Mouse (Mus musculus): Measurements from ENCODE around the gene Usp20.
"Not testable (repeated sequence)": the region's sequence is repeated elsewhere in the genome, so short reads cannot be mapped to it uniquely, and the experiment has no call there.

Usp20 gene

GRCm38 (mm10) chr2:30981790-30982513 lies at the start of gene Usp20, which contains the start of gene BC005624:
Gene Usp20 (plus strand): TSS chr2:30982279.
Gene BC005624 (minus strand): TSS chr2:30982201.
- peak; percentile 97 for DNase-seq (ENCODE audit: low spot score)

- no peak for DNase-seq (ENCODE audit: low spot score)
These were observed 49.0 kb upstream of the Usp20 start for GRCm38 (mm10) chr2:30933032-30933431.

GRCm38 (mm10) chr2:30933917-30934450 lies 48.1 kb upstream of the Usp20 start:
- peak; percentile 71 for DNase-seq (ENCODE audit: low spot score)

GRCm38 (mm10) chr2:30936808-30937207 lies 45.3 kb upstream of the Usp20 start:
- DNase-seq (ENCODE audit: low spot score) = no peak

DNA sequence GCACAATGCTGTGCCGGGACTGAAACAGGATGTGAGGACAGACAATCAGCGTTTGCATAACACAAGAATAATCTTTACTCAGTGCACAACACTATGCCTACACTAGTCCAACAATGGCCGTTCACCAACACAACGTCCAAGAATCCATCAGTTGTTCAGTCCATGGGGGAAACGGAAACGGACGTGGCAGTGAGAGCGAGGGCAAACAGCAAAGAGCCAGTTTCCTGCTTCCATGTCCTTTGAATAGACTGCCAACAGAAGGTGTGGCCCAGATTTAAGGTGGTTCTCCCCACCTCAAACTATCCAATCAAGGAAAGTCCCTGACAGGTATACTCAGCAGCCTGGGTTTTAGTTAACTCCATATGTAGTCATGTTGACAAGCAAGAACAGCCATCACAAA lies 44.3 kb upstream of the Usp20 start:
- DNase-seq (ENCODE audit: low spot score) = no peak

GRCm38 (mm10) chr2:30938574-30938991 lies 43.5 kb upstream of the Usp20 start:
- no peak for DNase-seq (ENCODE audit: low spot score)

- no peak for DNase-seq (ENCODE audit: low spot score)
These were observed 40.5 kb upstream of the Usp20 start for GRCm38 (mm10) chr2:30941586-30941985.

DNA sequence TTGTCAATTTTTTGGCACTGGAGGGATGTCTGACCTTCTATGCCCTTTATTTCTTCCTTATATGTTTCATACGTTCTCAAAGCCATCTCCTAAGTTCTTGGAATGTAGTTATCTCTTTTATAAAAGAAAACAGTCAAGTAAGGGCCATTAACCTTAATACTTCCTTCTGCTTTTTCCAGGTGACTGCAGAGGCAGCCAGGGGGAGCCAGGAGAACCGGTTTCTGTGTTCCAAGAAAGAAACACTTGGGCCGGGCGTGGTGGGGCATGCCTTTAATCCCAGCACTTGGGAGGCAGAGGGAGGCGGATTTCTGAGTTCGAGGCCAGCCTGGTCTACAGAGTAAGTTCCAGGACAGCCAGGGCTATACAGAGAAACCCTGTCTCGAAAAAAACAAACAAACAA lies 40.0 kb upstream of the Usp20 start:
- not testable (repeated sequence) for DNase-seq (ENCODE audit: low spot score)

GRCm38 (mm10) chr2:30942603-30943011 lies 39.5 kb upstream of the Usp20 start:
- peak; percentile 80 for DNase-seq (ENCODE audit: low spot score)

GRCm38 (mm10) chr2:30952457-30952823 lies 29.6 kb upstream of the Usp20 start:
- no peak for DNase-seq (ENCODE audit: low spot score)

DNA sequence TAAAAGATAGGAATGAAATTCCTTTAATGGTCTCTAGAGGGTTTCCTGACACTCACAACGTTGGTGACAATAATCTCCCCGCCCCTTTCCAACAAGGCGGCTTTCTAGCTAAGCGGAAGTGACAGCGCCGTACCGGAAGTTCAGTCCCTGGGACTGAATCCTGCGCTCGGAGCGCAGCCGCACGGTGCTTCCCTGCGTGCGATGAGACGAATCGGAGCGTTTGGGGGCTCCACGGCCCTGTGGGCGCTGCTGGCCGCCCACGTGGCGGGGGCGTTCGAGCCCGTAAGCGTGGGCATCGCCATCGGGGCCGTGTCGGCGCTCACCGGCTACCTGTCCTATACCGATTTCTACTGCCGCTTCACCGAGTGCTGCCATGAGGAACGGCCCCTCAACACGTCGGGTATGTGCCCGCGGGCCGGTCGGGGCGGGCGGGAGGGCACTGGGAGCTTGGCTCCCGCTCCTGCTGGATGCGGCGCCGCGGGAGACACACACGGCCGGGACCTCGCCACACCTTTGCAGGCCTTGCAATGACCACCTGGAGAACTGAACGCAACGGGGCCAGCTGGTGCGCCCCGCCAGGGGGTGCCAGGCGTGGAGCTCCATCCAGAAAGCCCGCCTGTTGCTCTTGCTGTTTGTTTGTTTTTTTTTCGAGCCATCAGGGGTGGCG lies 29.1 kb upstream of the Usp20 start, which contains the start of gene Tor1b:
Gene Tor1b (plus strand): TSS at position 136 of the 667 bp plus-strand sequence.
- peak; percentile 83 for DNase-seq (ENCODE audit: low spot score)

- no peak for DNase-seq (ENCODE audit: low spot score)
These were observed 27.3 kb upstream of the Usp20 start for GRCm38 (mm10) chr2:30954797-30955196.

DNA sequence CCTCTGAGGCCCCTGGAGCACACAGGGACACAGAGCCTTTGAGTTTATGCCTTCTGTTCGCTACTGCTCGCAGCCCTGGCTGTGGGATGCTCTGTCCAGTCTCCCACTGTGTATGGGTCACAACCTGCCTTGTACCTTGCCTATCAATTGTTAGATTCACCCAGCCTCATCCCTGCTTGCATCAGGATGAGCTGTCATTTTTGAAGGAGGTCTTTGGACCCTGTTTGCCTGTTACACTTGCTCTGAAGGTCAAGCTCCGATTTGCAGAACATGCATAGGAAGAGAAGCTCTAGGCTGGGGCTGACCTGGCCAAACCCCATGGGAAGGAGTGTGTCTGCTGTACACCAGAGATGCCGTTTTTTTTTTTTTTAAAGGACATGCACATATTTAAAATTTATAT lies 24.6 kb upstream of the Usp20 start:
- no peak for DNase-seq (ENCODE audit: low spot score)

DNA sequence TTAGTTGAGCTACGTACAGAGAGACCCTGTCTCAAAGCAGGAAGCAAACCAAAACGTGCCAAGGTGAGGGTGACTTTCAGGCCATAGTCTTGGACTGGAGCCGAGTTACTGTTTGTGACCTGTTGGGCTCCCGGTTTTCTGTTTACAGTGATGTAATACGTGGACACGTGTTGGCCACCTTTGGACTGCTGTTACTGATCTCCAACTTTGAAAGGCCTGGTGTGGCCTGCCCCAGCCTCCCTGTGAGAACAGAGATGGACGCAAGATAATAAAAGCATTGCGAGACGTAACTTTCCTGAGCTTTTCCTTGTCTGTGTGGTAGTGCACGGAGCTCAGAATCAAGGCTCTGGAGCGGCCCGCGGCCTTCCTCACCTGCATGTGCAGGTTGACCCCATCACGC lies 23.4 kb upstream of the Usp20 start:
- no peak for DNase-seq (ENCODE audit: low spot score)

- no peak for DNase-seq (ENCODE audit: low spot score)
These were observed 22.2 kb upstream of the Usp20 start for GRCm38 (mm10) chr2:30959856-30960255.

DNA sequence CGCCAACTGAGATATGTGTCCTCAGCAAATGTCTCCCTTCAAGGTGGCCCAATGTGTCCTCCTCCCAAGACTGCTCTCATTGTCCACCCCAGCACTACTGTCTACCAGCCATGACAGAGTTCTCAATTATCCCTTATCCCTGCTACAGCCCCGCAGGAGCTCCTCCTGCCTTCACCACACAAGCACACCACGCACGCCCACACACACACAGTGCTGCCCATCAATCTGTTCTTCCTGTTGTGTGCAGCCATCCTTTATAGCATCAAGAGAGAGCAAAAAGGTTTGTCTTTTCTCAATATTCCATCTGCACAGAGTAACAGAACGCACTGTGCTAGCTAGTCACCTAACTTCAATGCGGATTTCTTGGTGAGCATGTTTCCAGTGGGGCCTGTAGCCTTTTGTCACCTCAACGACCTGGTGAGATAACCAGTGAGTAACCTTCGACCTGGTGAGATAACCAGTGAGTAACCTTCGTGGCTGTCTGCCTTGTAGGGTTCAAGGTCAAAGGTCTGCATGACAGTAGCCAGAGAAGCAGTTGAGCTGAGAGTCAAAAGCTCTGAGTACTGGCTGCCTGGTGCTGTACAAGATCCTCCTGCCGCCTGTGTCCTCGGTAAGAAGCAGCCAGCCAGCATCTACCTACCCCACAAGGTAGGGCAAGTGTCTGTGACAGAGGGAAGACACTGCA lies 19.4 kb upstream of the Usp20 start:
- DNase-seq (ENCODE audit: low spot score) = no peak

GRCm38 (mm10) chr2:30965627-30966026 lies 16.5 kb upstream of the Usp20 start:
- DNase-seq (ENCODE audit: low spot score) = no peak

DNA sequence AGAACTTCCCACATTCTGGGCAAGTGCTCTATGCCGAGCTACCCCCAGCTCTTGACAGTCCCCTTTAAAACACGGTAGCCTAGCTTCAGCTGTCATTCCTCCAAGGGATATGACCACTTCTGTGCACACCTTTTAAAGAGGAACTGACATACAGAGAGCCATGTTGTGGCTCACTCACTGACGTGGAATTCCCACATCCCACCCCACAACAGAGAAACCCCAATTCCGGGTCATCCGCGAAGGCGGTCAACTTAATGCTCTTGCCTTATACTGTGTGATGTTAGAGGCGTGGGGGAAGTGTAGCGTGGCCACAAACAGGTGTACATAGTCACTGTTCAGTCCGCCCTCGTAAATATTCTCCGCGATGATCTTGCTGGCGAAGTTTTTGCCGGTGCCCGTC lies 15.3 kb upstream of the Usp20 start:
- DNase-seq (ENCODE audit: low spot score) = no peak

DNA sequence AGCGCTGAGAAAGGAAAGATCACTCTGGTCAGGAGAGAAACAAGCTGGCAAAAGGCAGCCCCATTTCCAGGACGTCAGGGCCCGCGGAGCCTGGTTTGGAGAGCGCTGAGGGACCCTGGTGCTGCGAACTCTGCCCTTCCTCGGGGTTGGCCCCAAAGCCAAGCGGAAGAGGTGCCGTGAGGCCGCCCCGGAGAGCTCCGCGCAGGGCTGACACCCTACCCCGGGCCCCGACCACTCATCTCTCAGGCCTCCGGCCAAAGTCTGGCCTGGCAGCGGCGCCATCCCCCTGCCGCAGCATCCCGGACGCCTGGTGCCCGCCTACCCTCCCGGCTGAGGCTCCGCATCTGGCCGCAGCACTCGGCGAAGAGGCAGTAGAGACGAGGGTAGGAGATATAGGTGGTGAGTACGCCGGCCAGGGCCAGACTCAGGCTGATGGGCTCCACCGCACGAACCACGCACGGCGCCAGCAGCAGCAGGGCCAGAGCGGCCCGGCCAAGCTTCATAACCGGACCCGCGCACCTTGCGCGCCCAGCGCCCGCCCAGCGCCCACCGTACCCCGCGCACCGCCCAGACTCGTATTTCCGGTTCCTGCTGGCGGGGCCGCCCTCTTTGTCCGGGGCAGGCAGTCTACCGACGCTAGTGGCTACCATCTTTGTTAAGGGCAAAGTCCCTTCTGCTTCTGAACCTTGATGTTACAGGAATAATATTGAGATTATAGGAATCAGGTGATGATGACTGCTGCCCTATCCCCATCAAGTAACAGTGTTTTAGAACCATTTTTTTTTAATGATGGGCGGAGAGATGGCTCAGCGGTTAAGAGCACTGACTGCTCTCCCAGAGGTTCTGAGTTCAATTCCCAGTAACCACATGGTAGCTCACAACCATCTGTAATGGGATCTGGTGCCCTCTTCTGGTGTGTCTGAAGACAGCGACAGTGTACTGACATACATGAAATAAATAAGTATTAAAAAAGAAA lies 14.4 kb upstream of the Usp20 start, which contains the start of gene Tor1a:
Gene Tor1a (minus strand): TSS at position 582 of the 976 bp plus-strand sequence.
- DNase-seq (ENCODE audit: low spot score) = peak; percentile 81

GRCm38 (mm10) chr2:30983024-30983423 lies 945 bp downstream of the Usp20 start:
- no peak for DNase-seq (ENCODE audit: low spot score)

Data from MN1 (cell line).